Mouse (Mus musculus): ENCODE results near the gene Dusp14.

- TF ChIP-seq CTCF (IDR thresholded peaks at IDR 0.05; ENCODE audit: low read depth) (no peak), EP300 (IDR thresholded peaks at IDR 0.05; ENCODE audit: low read depth) (no peak)
Observed at GRCm38 (mm10) chr11:84072904-84073651, 4.0 kb upstream of the Dusp14 start.
